Mouse (Mus musculus) gonadal fat pad, adult 2 months (tissue): ENCODE results near the gene Rrp9. TPM values are rescaled to one million over a fixed set of nuclear protein-coding genes. Genes with fewer than 3 reads are reported as not detected.

Source experiments
- DNase-seq: peaks from one replicate; pipeline ENCODE4 v3.0.0-alpha.2; 2012; ENCODE audit warnings: low read depth
- polyA plus RNA-seq: library from polyadenylated mRNA; depleted of rRNA; stranded (reverse); fragments of >200 nt; gene quantifications from 2 replicates; pipeline ENCODE4 v1.2.3, GENCODE M21; 2012; rRNA removed

The Rrp9 gene
- polyA plus RNA-seq, 1 experiment: 27.9 TPM

DNA sequence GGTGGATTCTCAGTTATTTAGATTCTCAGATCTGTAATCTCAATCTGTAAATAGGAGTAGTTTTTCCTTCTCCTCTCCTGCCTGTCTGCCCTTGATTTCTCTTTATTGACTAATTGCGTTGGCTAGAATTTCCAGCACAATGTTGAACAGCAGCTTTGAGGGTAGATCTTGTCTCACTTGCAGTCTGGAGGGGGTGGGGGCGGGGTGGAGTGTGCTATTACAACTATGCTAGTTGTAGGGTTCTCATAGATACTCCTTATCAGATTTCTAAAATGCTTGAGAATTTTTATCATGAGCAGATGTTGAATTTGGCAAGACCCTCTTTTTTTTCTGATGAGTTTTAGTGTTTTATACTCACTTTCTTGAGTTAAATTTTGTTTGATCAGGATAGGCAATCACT, 43.7 kb downstream of the Rrp9 start:
- DNase-seq: no peak

DNA sequence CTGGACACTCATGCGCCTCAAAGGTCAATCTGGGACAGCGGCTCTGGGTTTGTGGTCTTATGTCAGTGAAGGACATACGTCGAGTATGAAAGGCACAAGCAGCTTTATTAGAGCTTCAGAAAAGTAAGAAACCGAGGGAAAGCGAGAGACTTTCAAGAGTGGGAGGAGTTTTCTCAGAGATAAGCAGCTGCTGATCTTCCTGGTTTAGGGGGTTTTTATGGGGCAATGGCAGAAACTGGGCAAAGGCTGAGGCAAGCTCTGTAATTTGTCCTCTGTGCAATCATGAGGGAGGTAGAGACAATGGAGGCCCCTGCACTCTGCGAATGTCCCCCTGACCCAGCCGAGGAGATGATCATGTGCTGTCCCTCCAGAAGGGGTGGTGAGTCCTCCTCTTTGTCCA, 44.1 kb downstream of the Rrp9 start:
- no peak for DNase-seq

DNA sequence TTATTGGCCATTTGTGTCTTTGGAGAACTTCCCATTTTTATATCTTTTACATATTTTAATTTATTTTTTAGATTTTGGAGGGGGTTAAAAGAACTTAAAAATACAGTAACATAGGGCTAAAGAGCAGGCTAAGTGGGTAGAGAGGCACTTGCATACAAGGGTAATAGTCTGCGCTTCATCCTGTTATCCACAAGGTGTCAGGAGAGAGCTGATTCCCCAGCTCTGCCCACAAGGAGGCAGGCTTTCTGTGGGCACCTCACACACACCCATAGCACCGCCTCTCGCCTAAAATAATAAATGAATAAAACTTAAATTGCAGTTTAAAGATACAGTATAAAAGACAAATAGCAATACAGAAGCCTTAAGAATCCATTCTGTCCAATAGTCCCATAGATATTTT, 56.1 kb downstream of the Rrp9 start:
- no peak for DNase-seq

DNA sequence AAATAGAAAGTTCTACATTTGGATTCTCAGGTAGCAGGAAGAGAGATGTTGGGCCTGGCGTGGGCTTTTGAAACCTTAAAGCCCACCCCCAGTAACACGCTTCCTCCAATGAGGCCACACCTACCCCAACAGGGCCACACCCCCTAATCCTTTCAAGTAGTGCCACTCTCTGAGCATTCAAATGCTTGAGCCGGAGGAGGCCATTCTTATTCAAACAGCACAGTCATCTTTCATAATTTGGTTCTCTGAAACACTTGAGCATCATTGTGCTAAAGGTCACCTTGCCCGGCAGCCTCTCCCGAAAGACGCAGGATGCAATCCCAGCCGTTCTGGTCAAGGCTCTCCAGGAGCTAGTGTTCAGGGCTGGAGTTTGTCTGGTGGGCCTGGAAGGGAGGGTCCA, 58.5 kb downstream of the Rrp9 start:
- DNase-seq: no peak

DNA sequence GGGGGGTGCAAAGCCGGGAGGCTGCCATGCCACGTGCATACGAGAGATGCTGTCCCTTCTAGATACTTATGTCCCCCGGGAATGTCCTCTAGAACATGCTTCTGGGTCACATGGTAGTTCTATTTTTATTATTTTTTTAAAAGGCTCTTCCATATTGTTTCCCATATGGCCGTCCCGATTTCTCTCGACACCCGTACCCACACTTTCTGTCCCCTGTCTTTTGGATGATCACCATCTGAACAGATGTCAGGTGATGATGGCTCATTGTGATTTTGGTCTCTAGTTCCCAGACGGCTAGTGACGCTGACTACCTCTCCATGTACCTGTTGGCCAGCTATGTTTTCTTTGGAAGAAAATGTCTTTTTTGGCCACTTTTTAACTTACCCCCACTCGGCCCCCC, 59.2 kb downstream of the Rrp9 start:
- no peak for DNase-seq

Other genes starting within 250 kb of the Rrp9 start
- 203 and 204 TPM in 2 replicates for gene Alas1, start 227.3 kb upstream of the Rrp9 start, polyA plus RNA-seq
- 5.4 and 5.6 TPM in 2 replicates for gene Poc1a, start 194.9 kb upstream of the Rrp9 start, polyA plus RNA-seq
- 43.8 and 53.6 TPM in 2 replicates for gene Dusp7, start 107.3 kb upstream of the Rrp9 start, polyA plus RNA-seq
- gene Rpl29, start 46.5 kb upstream of the Rrp9 start, polyA plus RNA-seq: 567 and 580 TPM in 2 replicates
- 14.1 and 18.7 TPM in 2 replicates for gene Acy1, start 37.6 kb upstream of the Rrp9 start, polyA plus RNA-seq
- 133 and 140 TPM in 2 replicates for gene Abhd14b, start 28.5 kb upstream of the Rrp9 start, polyA plus RNA-seq
- 26.9 and 36.5 TPM in 2 replicates for gene Abhd14a, start 28.3 kb upstream of the Rrp9 start, polyA plus RNA-seq
- 51.1 and 53.6 TPM in 2 replicates for gene Pcbp4, start 22.7 kb upstream of the Rrp9 start, polyA plus RNA-seq
- 0.35 and 0.36 TPM in 2 replicates for gene Gpr62, start 10.0 kb upstream of the Rrp9 start, polyA plus RNA-seq
- 60.9 and 103 TPM in 2 replicates for gene Parp3, start 986 bp downstream of the Rrp9 start, polyA plus RNA-seq
- 1.6 and 3.0 TPM in 2 replicates for gene Iqcf1, start 24.0 kb downstream of the Rrp9 start, polyA plus RNA-seq
- 1.8 and 2.1 TPM in 2 replicates for gene Iqcf5, start 38.6 kb downstream of the Rrp9 start, polyA plus RNA-seq
- 2.6 and 4.1 TPM in 2 replicates for gene Iqcf3, start 85.7 kb downstream of the Rrp9 start, polyA plus RNA-seq
- gene Iqcf4, start 95.0 kb downstream of the Rrp9 start, polyA plus RNA-seq: 0.89 and 1.3 TPM in 2 replicates
- 0.41 TPM in 1 of 2 replicates, not detected in the other for gene Iqcf6, start 150.6 kb downstream of the Rrp9 start, polyA plus RNA-seq
- not detected in 2 replicates for gene Grm2, start 180.1 kb downstream of the Rrp9 start, polyA plus RNA-seq
- 103 and 126 TPM in 2 replicates for gene Tex264, start 210.0 kb downstream of the Rrp9 start, polyA plus RNA-seq